In genomic region chr19:22905066-22905482, GRCm38 (mm10) we compare ENCODE assay signal across 8 mouse cellular contexts.
DNase-seq lines count a peak whose midpoint lies in the region; ATAC-seq and TF ChIP-seq lines count a peak whose summit lies in the region.

No protein-coding gene starts in this region.

- H3K36me3 ChIP-seq in forebrain, embryonic 13.5 days (ENCODE audit: poor library complexity, severe bottlenecking): no peaks in the 10 kb centered on the region
- 0 out of 2 replicates have a peak, but pooled peaks cover 2% of the 10 kb centered on the region for H3K36me3 ChIP-seq in forebrain, embryonic 10.5 days (replicated peaks)
- H3K36me3 ChIP-seq in heart, embryonic 11.5 days (ENCODE audit: control insufficient read depth, insufficient read depth, low read length): no peaks in the 10 kb centered on the region

- H3K4me3 ChIP-seq in forebrain, embryonic 13.5 days: no peak overlapping the region
- no peak overlapping the region for H3K4me3 ChIP-seq in forebrain, embryonic 10.5 days
- no peak overlapping the region for H3K4me3 ChIP-seq in heart, embryonic 11.5 days (ENCODE audit: low read depth, low read length)
- H3K4me3 ChIP-seq in left cerebral cortex, adult 2 months: 0 out of 2 replicates have a peak overlapping the region, but pooled peaks have one; percentile 11

- H3K27me3 ChIP-seq in forebrain, embryonic 13.5 days: no peaks in the 10 kb centered on the region
- no peaks in the 10 kb centered on the region for H3K27me3 ChIP-seq in forebrain, embryonic 10.5 days (ENCODE audit: poor library complexity, severe bottlenecking)
- H3K27me3 ChIP-seq in heart, embryonic 11.5 days (ENCODE audit: control insufficient read depth, insufficient read depth, low read length): no peaks in the 10 kb centered on the region

- peak overlapping the region; percentile 57; the same call in 1 of the 2 replicates for H3K27ac ChIP-seq in forebrain, embryonic 13.5 days
- H3K27ac ChIP-seq in forebrain, embryonic 10.5 days: no peak overlapping the region
- H3K27ac ChIP-seq in heart, embryonic 11.5 days (ENCODE audit: low read depth, low read length): peak overlapping the region; percentile 83
- H3K27ac ChIP-seq in left cerebral cortex, adult 2 months: peak overlapping the region; percentile 86

- no peaks in the 10 kb centered on the region for H3K9me3 ChIP-seq in forebrain, embryonic 13.5 days (replicated peaks)
- H3K9me3 ChIP-seq in forebrain, embryonic 10.5 days: no peaks in the 10 kb centered on the region
- no peaks in the 10 kb centered on the region for H3K9me3 ChIP-seq in heart, embryonic 11.5 days (replicated peaks; ENCODE audit: control insufficient read depth, low read length)

- peak; percentile 67; the same call in 1 of the 2 replicates for ATAC-seq in forebrain, embryonic 13.5 days
- peak; percentile 76; the same call in 1 of the 2 replicates for ATAC-seq in heart, embryonic 11.5 days (replicated peaks; ENCODE audit: insufficient number of reproducible peaks, low FRiP score, low TSS enrichment)
- no peak for ATAC-seq in monocyte, adult 5-6 weeks (replicated peaks; ENCODE audit: insufficient number of reproducible peaks, low FRiP score, low TSS enrichment, poor library complexity, severe bottlenecking)

- DNase-seq in forebrain, embryonic 10.5 days (ENCODE audit: extremely low spot score, low spot score): no peak
- peak; percentile 89 for DNase-seq in cerebellum, adult 9-11 months
- peak; percentile 33 to 44 for DNase-seq in left cerebral cortex, adult 2 months (ENCODE audit: extremely low spot score in 1 of 2, low spot score in 2 of 2)
- peak; percentile 60 for DNase-seq in testis, postnatal 10 days (ENCODE audit: low spot score)
- DNase-seq in spleen, adult 12 weeks (ENCODE audit: low spot score): no peak

- H3K4me2 ChIP-seq in forebrain, embryonic 13.5 days: no peak overlapping the region
- peak overlapping the region; percentile 37 for H3K4me2 ChIP-seq in heart, embryonic 11.5 days

- H3K4me1 ChIP-seq in forebrain, embryonic 13.5 days: peaks cover 7% of the 10 kb centered on the region
- no peaks in the 10 kb centered on the region for H3K4me1 ChIP-seq in forebrain, embryonic 10.5 days
- 0 out of 2 replicates have a peak, but pooled peaks cover 6% of the 10 kb centered on the region for H3K4me1 ChIP-seq in heart, embryonic 11.5 days (ENCODE audit: control insufficient read depth, insufficient read depth, low read length)

- H3K9ac ChIP-seq in forebrain, embryonic 13.5 days: no peak overlapping the region
- no peak overlapping the region for H3K9ac ChIP-seq in heart, embryonic 11.5 days (ENCODE audit: low read depth, low read length)

- WGBS in forebrain, embryonic 13.5 days: 69% methylated on average over 11 of the region's 11 CpGs
- 88% methylated on average over 11 of the region's 11 CpGs for WGBS in forebrain, embryonic 10.5 days
- WGBS in heart, embryonic 11.5 days (ENCODE audit: insufficient replicate concordance): 51% methylated on average over 11 of the region's 11 CpGs

- intact Hi-C loops in left cerebral cortex, adult 2 months (cut with DNase I): no loop called here

- no peak for TF ChIP-seq CTCF in left cerebral cortex, adult 2 months (IDR thresholded peaks at IDR 0.05)

Comparison
In these comparisons a context has a peak if more than half of its experiments do, and no peak if none do; other contexts are left out.
1. DNase-seq: peak in cerebellum, adult 9-11 months (single experiment), left cerebral cortex, adult 2 months (2 of 2) and testis, postnatal 10 days (single experiment); none in forebrain, embryonic 10.5 days (single experiment) and spleen, adult 12 weeks (single experiment).